Mouse (Mus musculus) lung, postnatal 4 days (tissue): Measurements from ENCODE around the gene Gm20425.
A peak's percentile ranks its signal among the peaks of the same experiment; 100 is the strongest.
"Not testable (repeated sequence)": the region's sequence is repeated elsewhere in the genome, so short reads cannot be mapped to it uniquely, and the experiment has no call there.

ENCODE experiments used
- DNase-seq, 2 experiments: peaks; one replicate each; pipeline ENCODE4 v3.0.0; 2021

Gene Gm20425

GRCm38 (mm10) chr9:103214281-103214680, 15.8 kb downstream of the Gm20425 start:
- DNase-seq, result no peak

- DNase-seq, result no peak
Observed at GRCm38 (mm10) chr9:103213631-103214030, 16.5 kb downstream of the Gm20425 start.

- DNase-seq, result peak in 1 of 2 experiments; percentile 25
Observed at GRCm38 (mm10) chr9:103212654-103213420, 17.3 kb downstream of the Gm20425 start.

- no peak for DNase-seq
Observed at GRCm38 (mm10) chr9:103208802-103209423, 21.2 kb downstream of the Gm20425 start.

- DNase-seq, result peak; percentile 84
Observed at GRCm38 (mm10) chr9:103207846-103208245, 22.3 kb downstream of the Gm20425 start.

GRCm38 (mm10) chr9:103205786-103206185, 24.3 kb downstream of the Gm20425 start:
- no peak for DNase-seq

GRCm38 (mm10) chr9:103201561-103202260, 28.4 kb downstream of the Gm20425 start, which contains the start of gene Srprb:
Srprb (minus strand) TSS chr9:103202137.
- peak; percentile 93 to 95 for DNase-seq

GRCm38 (mm10) chr9:103188416-103188815, 41.7 kb downstream of the Gm20425 start:
- no peak for DNase-seq

- DNase-seq, result peak; percentile 26 to 62
Observed at GRCm38 (mm10) chr9:103186747-103187146, 43.4 kb downstream of the Gm20425 start.

- peak in 1 of 2 experiments; percentile 18 for DNase-seq
Observed at GRCm38 (mm10) chr9:103185946-103186345, 44.2 kb downstream of the Gm20425 start.

GRCm38 (mm10) chr9:103184855-103185254, 45.3 kb downstream of the Gm20425 start:
- no peak for DNase-seq

GRCm38 (mm10) chr9:103181886-103182285, 48.2 kb downstream of the Gm20425 start:
- no peak for DNase-seq

GRCm38 (mm10) chr9:103180807-103181565, 49.1 kb downstream of the Gm20425 start:
- DNase-seq, result peak; percentile 87 to 89

- DNase-seq, result peak; percentile 58 to 76
Observed at GRCm38 (mm10) chr9:103180303-103180702, 49.8 kb downstream of the Gm20425 start.

GRCm38 (mm10) chr9:103175692-103176091, 54.4 kb downstream of the Gm20425 start:
- no peak for DNase-seq

GRCm38 (mm10) chr9:103174771-103175519, 55.2 kb downstream of the Gm20425 start:
- peak; percentile 30 to 55 for DNase-seq

- DNase-seq, result peak in 1 of 2 experiments; percentile 28
Observed at GRCm38 (mm10) chr9:103168771-103169170, 61.3 kb downstream of the Gm20425 start.

GRCm38 (mm10) chr9:103168046-103168445, 62.1 kb downstream of the Gm20425 start:
- peak in 1 of 2 experiments; percentile 61 for DNase-seq

- DNase-seq, result no peak
Observed at GRCm38 (mm10) chr9:103163806-103164205, 66.3 kb downstream of the Gm20425 start.

GRCm38 (mm10) chr9:103155158-103155557, 74.9 kb downstream of the Gm20425 start:
- not testable (repeated sequence) for DNase-seq

- DNase-seq, result no peak
Observed at GRCm38 (mm10) chr9:103154568-103154967, 75.5 kb downstream of the Gm20425 start.

GRCm38 (mm10) chr9:103153286-103153685, 76.8 kb downstream of the Gm20425 start:
- DNase-seq, result no peak
